25 mouse cellular contexts compared by ENCODE assay signal in genomic region chr10:80236145-80236825, GRCm38 (mm10). TPM values are rescaled to one million over a fixed set of nuclear protein-coding genes. Genes with fewer than 3 reads are reported as not detected.
A peak's percentile ranks its signal among the peaks of the same experiment; 100 is the strongest.
DNase-seq lines count a peak whose midpoint lies in the region; ATAC-seq lines count a peak whose summit lies in the region.
"Had no signal": no experiment of that assay in that cellular context is flagged by ENCODE, and none has a peak within 500 bp of the region (broad histone marks: within the 10 kb centered on the region; RNA-seq: fewer than 3 reads in every experiment).

No protein-coding gene starts in this region.

- peak; percentile 49 to 54 for DNase-seq in cerebellum, postnatal 36 days
- DNase-seq in cerebellum, adult 11 months: no peak
- peak; percentile 51 to 63 for DNase-seq in layer of hippocampus, postnatal 14 days (ENCODE audit: low spot score in 2 of 2)
- no peak for DNase-seq in layer of hippocampus, adult 9-10 months (ENCODE audit: low spot score)
- DNase-seq in 416B (ENCODE audit: low read depth): peak; percentile 21
- no peak for DNase-seq in adrenal gland, postnatal 14 days
- DNase-seq in adrenal gland, postnatal 10 days: no peak
- DNase-seq: embryo, embryonic 11 days; gastrocnemius, postnatal 25 days; heart, adult 18-20 months; heart, postnatal 36 days; kidney, adult 9 months; kidney, postnatal 10 days; lung, postnatal 36 days; thymus, postnatal 14 days had no signal

- WGBS in midbrain, embryonic 12.5 days: 84% methylated on average over 13 of the region's 13 CpGs

- no peaks in the 10 kb centered on the region for H3K9me3 ChIP-seq in midbrain, embryonic 12.5 days
- H3K9me3 ChIP-seq: embryonic facial prominence, embryonic 12.5 days; hindbrain, embryonic 12.5 days; intestine, embryonic 15.5 days; limb, embryonic 12.5 days had no signal

- peak overlapping the region; percentile 82 for H3K4me2 ChIP-seq in midbrain, embryonic 12.5 days (replicated peaks)
- H3K4me2 ChIP-seq: embryonic facial prominence, embryonic 12.5 days; heart, embryonic 11.5 days; hindbrain, embryonic 12.5 days; intestine, embryonic 15.5 days; limb, embryonic 12.5 days had no signal

- H3K27ac ChIP-seq in midbrain, embryonic 12.5 days (replicated peaks): no peak overlapping the region
- H3K27ac ChIP-seq: embryonic facial prominence, embryonic 12.5 days; hindbrain, embryonic 12.5 days; hindbrain, postnatal 0 days; intestine, embryonic 15.5 days; left cerebral cortex, adult 2 months; limb, embryonic 12.5 days had no signal

- peaks cover 21% of the 10 kb centered on the region for H3K27me3 ChIP-seq in midbrain, embryonic 12.5 days
- H3K27me3 ChIP-seq: embryonic facial prominence, embryonic 12.5 days; hindbrain, embryonic 12.5 days; intestine, embryonic 15.5 days; limb, embryonic 12.5 days had no signal

- H3K4me3 ChIP-seq in midbrain, embryonic 12.5 days: peak overlapping the region; percentile 89
- H3K4me3 ChIP-seq: embryonic facial prominence, embryonic 12.5 days; hindbrain, embryonic 12.5 days; intestine, embryonic 15.5 days; left cerebral cortex, adult 2 months; limb, embryonic 12.5 days had no signal

- ATAC-seq in midbrain, embryonic 12.5 days (ENCODE audit: low FRiP score, low read depth): no peak
- ATAC-seq: CD4-positive, CD25-positive, alpha-beta regulatory T cell, adult 4 months; forebrain, embryonic 14.5 days; hindbrain, postnatal 0 days; intestine, embryonic 15.5 days had no signal

- peaks cover 97% of the 10 kb centered on the region for H3K36me3 ChIP-seq in midbrain, embryonic 12.5 days

- H3K4me1 ChIP-seq in midbrain, embryonic 12.5 days: peaks cover 32% of the 10 kb centered on the region

- H3K9ac ChIP-seq in midbrain, embryonic 12.5 days (replicated peaks): peak overlapping the region; percentile 73; the same call in 1 of the 2 replicates
- H3K9ac ChIP-seq: embryonic facial prominence, embryonic 12.5 days; hindbrain, embryonic 12.5 days; intestine, embryonic 15.5 days; limb, embryonic 12.5 days had no signal

RNA-seq across cellular contexts. Expression of gene Mum1, which starts 10.1 kb away (rescaled TPM):
- 10 to 100 TPM; 34.4 to 43.7 TPM for total RNA-seq in layer of hippocampus, postnatal 14 days (2021)
- polyA plus RNA-seq in midbrain, embryonic 12.5 days (2016; fragmentation: Nextera tagmentation; extraction: Ambion mirVana): 151 and 195 TPM in 2 replicates
- total RNA-seq in adrenal gland, postnatal 14 days (2021): 23.8 and 29.9 TPM in 2 replicates
- 10 to 100 TPM; 26.5 to 39.2 TPM for total RNA-seq in adrenal gland, postnatal 10 days (2021)

RNA-seq across cellular contexts. Expression of gene Ndufs7, which starts 12.6 kb away (rescaled TPM):
- total RNA-seq in layer of hippocampus, postnatal 14 days (2021): 100 to 1,000 TPM; 169 to 175 TPM
- polyA plus RNA-seq in midbrain, embryonic 12.5 days (2016; fragmentation: Nextera tagmentation; extraction: Ambion mirVana): 205 and 213 TPM in 2 replicates
- total RNA-seq in adrenal gland, postnatal 14 days (2021): 426 and 463 TPM in 2 replicates
- total RNA-seq in adrenal gland, postnatal 10 days (2021): 100 to 1,000 TPM; 470 to 572 TPM

RNA-seq across cellular contexts. Expression of gene Gamt, which starts 24.5 kb away (rescaled TPM):
- total RNA-seq in layer of hippocampus, postnatal 14 days (2021): 10 to 100 TPM; 39.9 to 43.7 TPM
- 28.1 and 29.5 TPM in 2 replicates for polyA plus RNA-seq in midbrain, embryonic 12.5 days (2016; fragmentation: Nextera tagmentation; extraction: Ambion mirVana)
- total RNA-seq in adrenal gland, postnatal 14 days (2021): 138 and 192 TPM in 2 replicates
- total RNA-seq in adrenal gland, postnatal 10 days (2021): 100 to 1,000 TPM; 164 to 167 TPM

RNA-seq across cellular contexts. Expression of gene Dazap1, which starts 25.0 kb away (rescaled TPM):
- total RNA-seq in layer of hippocampus, postnatal 14 days (2021): 10 to 100 TPM; 83.0 to 93.6 TPM
- 61.2 and 71.3 TPM in 2 replicates for polyA plus RNA-seq in midbrain, embryonic 12.5 days (2016; fragmentation: Nextera tagmentation; extraction: Ambion mirVana)
- 92.9 and 115 TPM in 2 replicates for total RNA-seq in adrenal gland, postnatal 14 days (2021)
- 100 to 1,000 TPM in 1 of 2 experiments, 10 to 100 TPM in 1; 93.6 to 121 TPM for total RNA-seq in adrenal gland, postnatal 10 days (2021)

RNA-seq across cellular contexts. Expression of gene Rps15, which starts 56.0 kb away (rescaled TPM):
- 100 to 1,000 TPM; 727 to 762 TPM for total RNA-seq in layer of hippocampus, postnatal 14 days (2021)
- polyA plus RNA-seq in midbrain, embryonic 12.5 days (2016; fragmentation: Nextera tagmentation; extraction: Ambion mirVana): 671 and 694 TPM in 2 replicates
- 1,072 and 1,285 TPM in 2 replicates for total RNA-seq in adrenal gland, postnatal 14 days (2021)
- 1,000 to 10,000 TPM; 1,216 to 1,243 TPM for total RNA-seq in adrenal gland, postnatal 10 days (2021)

Comparison
In these comparisons a context has a peak if more than half of its experiments do, and no peak if none do; other contexts are left out.
1. DNase-seq: peak in cerebellum, postnatal 36 days (2 of 2), layer of hippocampus, postnatal 14 days (2 of 2) and 416B (single experiment); none in cerebellum, adult 11 months (single experiment), layer of hippocampus, adult 9-10 months (single experiment), adrenal gland, postnatal 14 days (single experiment) and adrenal gland, postnatal 10 days (single experiment).